Mouse (Mus musculus): Measurements from ENCODE around the gene Tdp2.

Tdp2 gene

GRCm38 (mm10) chr13:24880208-24880607, 48.7 kb downstream of the Tdp2 start:
- no peak for DNase-seq (ENCODE audit: low read depth, low spot score)

GRCm38 (mm10) chr13:24880704-24881103, 49.2 kb downstream of the Tdp2 start:
- DNase-seq (ENCODE audit: low read depth, low spot score) = no peak

- no peak for DNase-seq (ENCODE audit: low read depth, low spot score)
These were observed 50.9 kb downstream of the Tdp2 start for GRCm38 (mm10) chr13:24882411-24882810.

- peak; percentile 30 for DNase-seq (ENCODE audit: low read depth, low spot score)
These were observed 58.1 kb downstream of the Tdp2 start for GRCm38 (mm10) chr13:24889554-24889953.

Data from mesoderm, embryonic 11.5 days (tissue).